Mouse (Mus musculus) kidney, postnatal 10 days (tissue): ENCODE measurements around the gene Cox19.

Source experiments
- DNase-seq: peaks from one replicate; pipeline ENCODE4 v3.0.0; 2021; ENCODE audit warnings: mixed read lengths

The Cox19 gene

GRCm38 (mm10) chr5:139326986-139327633, 24.1 kb downstream of the Cox19 start:
- no peak for DNase-seq

DNA sequence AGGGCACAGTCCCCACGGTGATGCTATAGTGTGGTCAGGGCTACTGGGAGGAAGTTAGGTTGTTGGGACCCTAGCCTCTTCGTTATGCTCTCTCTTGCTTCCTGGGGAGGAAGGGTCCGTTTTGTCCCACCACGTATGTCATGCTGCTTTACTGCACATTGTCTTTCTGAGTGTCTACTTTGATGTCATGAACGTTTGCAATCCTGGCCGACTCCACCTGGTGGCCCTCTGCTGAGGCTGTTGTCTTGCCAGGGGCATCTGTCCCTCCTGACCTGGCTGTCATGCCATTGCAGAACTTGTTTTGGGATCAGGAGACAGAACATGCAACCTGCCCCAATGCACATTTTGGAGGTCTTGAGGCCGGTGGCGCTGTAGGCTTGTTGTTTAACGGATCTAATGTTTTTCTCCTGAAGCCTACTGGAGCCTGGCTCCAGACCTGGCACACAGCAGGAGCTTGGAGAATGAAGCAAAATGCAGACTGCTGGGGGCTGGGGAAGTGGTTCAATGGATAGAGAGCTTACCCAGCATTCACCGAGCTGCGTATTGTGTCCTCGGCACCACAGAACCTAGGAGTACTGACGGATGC, 25.0 kb downstream of the Cox19 start:
- DNase-seq = no peak

GRCm38 (mm10) chr5:139325395-139325966, 25.7 kb downstream of the Cox19 start, which contains the start of gene Adap1:
TSS of gene Adap1 (minus strand) at chr5:139325622.
- DNase-seq = peak; percentile 79

DNA sequence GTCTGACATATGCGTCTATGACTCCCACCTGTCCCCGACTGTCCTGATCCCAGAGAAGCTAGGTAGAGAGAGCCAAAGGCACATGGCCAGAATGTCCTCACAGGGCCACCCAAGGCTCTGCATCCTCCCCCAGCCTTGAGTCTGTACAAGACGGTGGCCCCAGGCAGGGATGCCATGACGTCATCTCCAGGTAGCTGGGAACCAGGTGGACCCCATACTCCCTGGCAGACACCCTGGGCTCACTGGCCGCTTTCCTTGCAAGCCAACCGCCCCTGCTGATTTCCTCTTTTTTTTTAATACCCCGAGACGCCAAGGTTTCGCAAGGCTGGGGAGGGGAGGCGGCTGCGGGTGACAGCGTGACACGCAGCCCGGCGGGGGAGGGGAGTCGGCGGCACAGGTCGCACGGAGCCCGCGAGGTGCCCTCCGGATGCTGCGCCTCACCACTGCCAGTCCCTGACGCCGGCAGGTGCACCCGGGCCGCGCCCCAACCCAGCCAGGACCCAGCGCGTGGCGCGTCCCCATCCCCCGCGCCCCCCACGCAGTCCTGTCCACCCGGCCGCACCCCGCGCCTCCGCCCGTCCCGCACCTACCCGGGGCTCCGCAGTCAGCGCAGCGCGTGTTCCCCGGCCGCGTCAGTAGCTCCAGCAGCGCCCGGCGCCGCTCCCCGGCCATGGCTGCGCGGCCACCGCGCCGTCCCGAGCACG, 26.4 kb downstream of the Cox19 start:
- peak; percentile 46 for DNase-seq

DNA sequence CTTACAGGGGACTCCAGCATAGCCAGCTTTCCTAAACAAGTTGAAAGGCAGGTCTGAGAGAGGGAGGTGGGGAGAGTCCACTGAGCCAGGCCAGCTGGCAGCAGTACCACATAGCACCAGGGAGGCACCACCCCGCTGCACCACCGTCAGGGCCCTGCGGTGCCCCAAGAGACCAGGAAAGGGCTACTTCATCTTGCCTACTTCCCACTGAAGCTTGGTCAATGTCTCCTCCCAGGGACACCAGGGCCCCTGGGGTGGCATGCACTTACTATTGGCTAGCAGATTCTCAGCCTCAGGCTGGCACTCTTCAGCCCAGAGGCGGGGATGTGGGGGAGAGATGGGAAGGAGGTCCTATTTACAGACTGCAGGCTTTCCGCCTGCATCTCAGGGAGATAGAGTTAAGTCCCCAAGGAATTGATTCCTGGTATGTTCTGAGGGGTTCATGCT, 27.1 kb downstream of the Cox19 start:
- peak; percentile 47 for DNase-seq

DNA sequence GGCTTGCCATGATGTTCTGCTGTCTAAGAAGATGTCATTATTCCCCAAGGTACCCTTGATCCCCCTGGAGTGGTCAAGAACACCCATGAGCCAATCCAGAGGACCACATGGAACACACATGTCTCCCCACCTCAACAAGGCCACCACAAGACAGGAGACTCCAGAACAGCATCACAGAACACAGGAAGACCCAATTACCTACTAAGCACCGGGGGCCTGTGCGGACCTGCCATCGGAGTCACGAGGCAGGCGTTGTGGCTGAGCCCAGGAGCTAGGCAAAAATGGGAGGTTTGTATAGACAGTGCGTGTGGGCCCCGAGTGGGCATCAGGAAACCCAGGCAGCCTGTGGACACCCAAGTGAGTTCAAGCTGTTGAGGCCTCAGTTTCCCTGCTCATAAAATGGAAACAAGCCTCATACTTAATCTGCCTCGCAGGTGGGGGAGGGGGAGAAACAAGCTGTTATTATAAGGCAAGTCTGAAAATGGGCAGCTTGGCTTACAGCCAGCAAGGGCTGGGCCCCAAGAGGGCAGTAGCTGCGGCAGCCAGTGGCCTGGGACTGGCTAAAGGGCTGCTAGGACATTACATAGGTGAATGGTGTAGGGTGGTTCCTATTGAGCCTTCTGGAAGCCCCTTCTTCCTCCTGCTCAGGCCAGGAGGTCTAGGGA, 27.8 kb downstream of the Cox19 start:
- peak; percentile 74 for DNase-seq

GRCm38 (mm10) chr5:139321331-139321730, 29.9 kb downstream of the Cox19 start:
- DNase-seq = no peak

GRCm38 (mm10) chr5:139320424-139320823, 30.8 kb downstream of the Cox19 start:
- DNase-seq = no peak

- DNase-seq = no peak
Measured at GRCm38 (mm10) chr5:139317751-139318504, 33.3 kb downstream of the Cox19 start.

GRCm38 (mm10) chr5:139316982-139317675, 34.1 kb downstream of the Cox19 start:
- peak; percentile 91 for DNase-seq

GRCm38 (mm10) chr5:139314941-139315642, 36.1 kb downstream of the Cox19 start:
- DNase-seq = peak; percentile 48

- peak; percentile 71 for DNase-seq
Measured at GRCm38 (mm10) chr5:139313536-139313935, 37.7 kb downstream of the Cox19 start.

DNA sequence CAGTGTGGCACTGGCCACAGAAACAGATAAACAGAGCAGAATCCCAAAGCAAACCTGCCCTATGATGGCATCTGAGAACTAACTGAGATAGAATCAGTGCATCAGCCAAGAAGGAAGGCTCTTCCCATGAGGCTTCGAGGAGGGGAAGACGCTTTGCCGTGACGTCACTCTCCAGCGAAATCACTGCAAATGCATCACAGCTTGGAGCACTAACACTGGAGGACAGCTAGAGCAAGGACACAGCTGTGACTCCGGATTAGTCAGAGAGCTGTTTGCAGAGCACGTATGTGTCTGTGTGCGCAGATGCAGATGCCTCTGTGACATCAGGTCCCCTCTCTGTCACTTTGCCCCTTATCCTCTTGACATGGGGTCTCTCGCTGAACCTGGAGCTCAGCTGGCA, 39.4 kb downstream of the Cox19 start:
- no peak for DNase-seq

GRCm38 (mm10) chr5:139310477-139310876, 40.7 kb downstream of the Cox19 start:
- DNase-seq = no peak

- no peak for DNase-seq
Measured at GRCm38 (mm10) chr5:139309946-139310345, 41.3 kb downstream of the Cox19 start.

- DNase-seq = no peak
Measured at GRCm38 (mm10) chr5:139303646-139304061, 47.6 kb downstream of the Cox19 start.

GRCm38 (mm10) chr5:139302101-139302500, 49.1 kb downstream of the Cox19 start:
- no peak for DNase-seq

DNA sequence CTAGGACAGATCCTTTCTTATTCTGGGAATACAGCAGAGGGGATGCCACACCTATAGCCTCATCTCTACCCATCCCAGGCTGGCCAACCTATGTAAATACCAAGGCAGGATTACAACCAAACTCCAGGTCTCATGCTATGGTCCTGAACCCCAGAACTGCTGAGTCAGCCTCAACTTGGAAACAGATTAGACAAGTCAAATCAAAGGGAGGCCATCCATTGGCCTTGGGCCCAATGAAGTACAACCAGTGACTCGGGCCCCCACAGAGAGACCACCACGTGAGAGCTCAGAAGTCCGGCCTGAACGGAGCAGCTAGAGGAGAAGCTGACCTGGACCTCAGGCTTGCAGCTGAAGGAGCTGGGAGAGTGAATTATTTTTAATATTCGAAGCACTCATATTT, 53.5 kb downstream of the Cox19 start:
- no peak for DNase-seq

DNA sequence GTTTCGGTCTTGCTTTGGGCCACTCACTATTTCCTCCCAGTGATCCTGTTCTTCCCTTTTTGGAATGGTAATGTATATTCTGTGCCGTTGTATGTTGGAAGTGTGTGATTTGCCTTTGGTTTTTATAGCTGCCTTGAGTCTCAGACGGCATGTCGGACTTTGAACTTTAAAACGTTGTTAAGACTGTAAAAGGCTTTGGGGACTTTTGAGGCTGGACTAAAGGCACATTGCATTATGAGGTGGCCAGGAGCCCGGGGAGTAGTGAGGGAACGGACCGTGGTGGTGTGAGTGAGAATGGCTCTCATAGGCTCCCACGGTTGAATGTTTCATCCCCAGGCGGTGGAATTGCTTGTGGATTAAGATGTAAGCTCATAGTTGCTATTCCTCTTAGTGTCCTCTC, 54.1 kb downstream of the Cox19 start:
- no peak for DNase-seq

GRCm38 (mm10) chr5:139294089-139294488, 57.1 kb downstream of the Cox19 start:
- no peak for DNase-seq
